Mouse (Mus musculus) layer of hippocampus, adult 11-12 months (tissue): ENCODE results near the gene Cyp2t4.
A peak's percentile ranks its signal among the peaks of the same experiment; 100 is the strongest.

Source experiments
- DNase-seq: peaks from one replicate; pipeline ENCODE4 v3.0.0; 2022; ENCODE audit warnings: low spot score

Cyp2t4 gene

DNA sequence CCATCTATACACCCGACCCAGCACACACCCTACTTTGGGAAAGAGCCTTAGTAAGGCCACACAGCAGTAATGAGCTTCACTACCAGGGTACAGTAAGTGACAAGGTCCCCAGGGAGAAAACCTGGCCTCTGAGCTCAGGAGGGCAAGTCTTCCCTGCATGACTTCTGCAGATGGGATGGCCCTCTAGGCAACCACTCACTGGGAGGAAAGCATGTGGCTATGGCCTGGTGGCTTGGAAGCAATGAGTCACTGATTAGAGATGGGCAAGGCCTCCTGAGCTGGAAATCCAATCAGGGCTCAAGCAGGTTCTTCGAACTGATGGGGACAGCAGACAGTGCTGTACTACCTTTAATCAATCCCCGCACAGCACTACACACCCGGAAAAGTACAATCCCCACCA is 8.2 kb downstream of the Cyp2t4 start:
- no peak for DNase-seq

DNA sequence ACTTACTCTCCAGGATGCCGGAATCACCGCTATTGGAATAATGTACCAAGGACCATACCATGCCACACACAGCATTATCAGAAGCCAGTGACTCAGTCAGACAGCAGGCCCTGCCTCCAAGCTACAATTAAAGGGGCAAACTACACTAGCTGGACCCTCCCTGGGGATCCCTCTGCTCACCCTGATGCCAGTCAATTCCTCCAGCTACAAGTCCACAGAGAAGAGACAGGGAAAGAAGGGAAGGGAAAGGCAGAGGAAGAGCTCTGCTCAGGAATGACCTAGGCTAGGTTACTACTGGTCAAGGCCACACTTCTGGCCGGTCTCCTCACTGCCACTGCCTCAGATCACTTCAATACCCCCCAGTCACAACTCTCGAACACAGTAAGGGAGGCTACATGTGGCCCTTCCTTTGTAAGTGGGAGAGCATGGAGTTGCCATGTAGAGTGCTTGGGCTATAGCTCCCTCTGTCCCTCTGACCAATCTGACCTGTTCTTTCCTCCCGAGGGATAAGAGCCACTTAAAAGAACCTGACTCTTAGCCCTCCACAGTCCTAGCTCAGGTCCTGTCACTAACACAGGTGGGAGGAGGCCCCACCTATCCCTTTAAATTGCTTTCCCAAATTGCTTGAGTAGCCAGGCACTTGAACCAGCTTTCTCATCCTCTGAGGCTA is 9.4 kb downstream of the Cyp2t4 start:
- DNase-seq, result no peak

DNA sequence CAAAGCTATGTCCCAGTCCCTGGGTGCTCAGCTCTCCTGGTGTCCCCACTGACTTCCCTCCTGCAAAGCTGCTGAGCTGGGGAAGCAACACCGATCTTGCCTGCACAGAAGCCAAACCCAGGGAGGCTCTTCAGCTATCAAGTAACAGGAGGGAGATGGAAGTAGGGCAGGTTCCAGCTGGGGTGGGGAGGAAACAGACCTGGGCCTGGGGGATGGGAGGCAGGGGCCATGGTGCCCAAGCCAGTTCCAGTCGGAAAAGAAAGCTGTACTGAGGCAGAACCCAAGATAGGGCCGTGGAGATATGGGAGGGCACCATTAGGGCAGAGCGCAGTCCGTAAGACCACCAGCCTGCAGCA is 9.9 kb downstream of the Cyp2t4 start:
- no peak for DNase-seq

DNA sequence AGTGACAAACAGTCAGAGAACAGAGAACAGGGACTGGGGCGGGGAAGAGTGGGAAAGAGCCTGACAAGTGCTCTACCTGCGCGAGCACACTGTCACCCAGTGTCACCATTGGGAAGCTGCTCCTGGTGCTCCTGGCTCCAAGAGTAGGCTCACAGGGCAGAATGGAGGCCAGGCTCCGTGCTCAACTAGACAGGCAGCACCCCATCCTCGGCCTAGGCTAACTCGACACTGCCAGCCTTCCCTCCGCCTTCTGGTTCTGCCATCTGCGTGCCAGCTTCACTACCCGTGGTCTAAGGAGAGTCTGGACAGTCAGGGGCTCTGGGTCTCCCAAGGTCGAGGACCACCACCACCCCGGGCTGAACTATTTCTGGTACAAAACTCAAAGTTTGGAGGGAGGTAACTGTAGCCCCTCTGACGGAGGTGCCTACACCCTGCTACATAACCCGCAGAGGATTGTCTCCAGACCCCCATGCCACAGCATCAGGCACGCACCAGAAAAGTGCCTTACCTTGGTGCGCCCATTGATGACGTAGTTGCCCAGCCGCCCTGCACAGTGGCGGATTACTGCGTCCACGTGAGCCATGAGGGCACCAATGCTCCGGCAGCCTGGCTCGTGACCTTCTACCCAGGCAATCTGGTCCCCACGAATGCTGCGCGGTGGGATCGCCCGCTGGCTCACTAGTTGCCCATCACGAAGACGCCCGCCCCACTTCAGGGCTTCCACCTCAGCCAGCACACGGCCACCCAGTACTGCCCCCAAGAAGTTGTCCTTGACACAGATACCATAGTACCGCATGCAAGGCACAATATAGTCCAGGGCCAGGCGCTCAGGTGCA is 10.8 kb downstream of the Cyp2t4 start:
- peak; percentile 47 for DNase-seq

- peak; percentile 50 for DNase-seq
Observed at GRCm38 (mm10) chr7:27165007-27165655, 11.6 kb downstream of the Cyp2t4 start.

GRCm38 (mm10) chr7:27165696-27166095 is 12.2 kb downstream of the Cyp2t4 start:
- DNase-seq, result no peak

GRCm38 (mm10) chr7:27166229-27166613 is 12.7 kb downstream of the Cyp2t4 start:
- DNase-seq, result peak; percentile 82

DNA sequence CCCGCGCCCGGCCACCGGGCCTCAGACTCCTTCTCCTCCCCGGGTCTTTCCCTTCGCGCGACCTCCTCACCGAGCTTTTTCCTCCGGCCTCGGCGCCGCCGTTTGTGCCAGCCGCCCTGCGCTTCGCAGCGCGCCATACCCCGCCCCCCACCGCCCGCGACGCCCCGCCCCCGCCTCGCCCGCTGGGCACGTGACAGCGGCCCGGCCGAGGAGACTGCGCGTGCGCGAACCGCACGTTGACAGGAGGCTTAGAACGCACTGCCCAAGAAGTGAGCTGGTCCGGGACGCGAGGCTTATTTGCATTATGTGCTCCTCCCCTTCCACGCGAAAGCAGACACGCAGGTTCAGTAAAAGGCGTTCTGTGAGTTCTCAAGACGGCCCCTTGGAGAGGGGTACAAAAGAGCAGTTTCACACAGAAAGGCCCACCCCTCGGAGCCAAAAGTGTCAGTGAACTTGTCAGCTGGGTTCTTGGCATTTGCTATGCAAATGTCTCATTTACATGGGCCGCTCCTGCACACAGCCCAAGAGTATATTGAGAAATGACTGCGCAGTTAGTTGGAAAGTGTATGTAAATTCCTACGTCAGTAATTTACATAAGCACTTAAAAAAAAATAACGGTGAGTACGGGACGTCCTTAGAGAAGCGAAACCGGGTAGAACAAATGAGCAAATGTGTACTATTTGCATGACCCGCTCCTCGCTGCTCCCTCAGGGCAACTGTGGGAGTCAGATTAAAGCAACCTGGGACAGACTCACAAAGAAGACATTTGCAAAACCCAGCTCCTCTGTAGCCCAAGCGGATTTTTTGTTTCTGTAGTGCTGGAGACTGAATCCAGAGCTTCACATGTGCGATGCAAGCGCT is 13.3 kb downstream of the Cyp2t4 start, which contains the start of gene Egln2:
Egln2 (minus strand) TSS at position 189 of the 861 bp plus-strand sequence.
- peak; percentile 95 for DNase-seq

DNA sequence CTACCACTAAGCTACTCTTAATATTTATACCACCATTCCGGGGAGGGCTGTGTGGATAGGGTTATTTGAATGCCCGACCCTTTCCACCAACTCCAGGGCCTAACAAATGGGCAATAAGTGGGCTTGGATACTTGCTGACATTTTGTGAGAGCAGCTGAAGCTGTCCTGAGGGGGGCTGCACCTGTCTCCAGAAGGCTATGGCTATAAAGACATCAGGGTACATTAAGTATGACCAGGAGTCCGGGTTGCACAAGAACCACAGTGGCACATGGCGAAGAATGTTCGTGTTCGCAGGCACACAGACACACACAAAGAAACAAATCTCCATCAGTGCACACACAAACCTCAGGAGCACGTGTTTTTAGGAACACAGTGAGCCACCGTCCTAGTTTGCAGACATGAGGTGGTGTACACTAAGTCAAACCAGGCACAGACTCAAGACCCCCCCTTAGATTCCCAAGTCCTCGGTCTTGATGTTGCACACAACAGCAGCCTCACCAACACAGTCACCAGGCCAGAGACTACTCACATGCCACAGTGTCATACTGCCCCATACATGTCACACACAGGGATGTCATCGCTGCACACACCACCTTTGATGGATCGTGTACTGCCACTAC is 14.1 kb downstream of the Cyp2t4 start:
- no peak for DNase-seq

- DNase-seq, result no peak
Observed at GRCm38 (mm10) chr7:27168371-27168770, 14.9 kb downstream of the Cyp2t4 start.

DNA sequence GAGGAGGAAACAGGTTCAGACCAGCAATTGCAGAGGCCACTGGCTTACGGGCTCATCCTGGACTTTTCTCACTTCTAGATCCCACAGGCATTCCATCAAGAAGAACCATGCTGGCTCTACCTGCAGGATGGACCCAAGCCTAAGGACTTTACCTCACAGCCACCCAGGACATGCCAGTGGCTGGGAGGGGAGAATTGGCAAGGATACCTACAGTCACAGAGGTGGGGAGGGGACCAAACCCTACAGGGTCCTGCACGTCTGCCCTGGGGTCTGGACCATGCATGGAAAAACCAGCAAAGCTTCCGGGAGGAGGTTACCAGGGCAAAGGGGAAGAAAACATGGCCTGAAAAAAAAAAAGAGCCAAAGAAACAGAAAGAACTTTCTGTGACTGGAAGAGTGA is 17.5 kb downstream of the Cyp2t4 start:
- DNase-seq, result no peak

- no peak for DNase-seq
Observed at GRCm38 (mm10) chr7:27174496-27174895, 21.0 kb downstream of the Cyp2t4 start.

DNA sequence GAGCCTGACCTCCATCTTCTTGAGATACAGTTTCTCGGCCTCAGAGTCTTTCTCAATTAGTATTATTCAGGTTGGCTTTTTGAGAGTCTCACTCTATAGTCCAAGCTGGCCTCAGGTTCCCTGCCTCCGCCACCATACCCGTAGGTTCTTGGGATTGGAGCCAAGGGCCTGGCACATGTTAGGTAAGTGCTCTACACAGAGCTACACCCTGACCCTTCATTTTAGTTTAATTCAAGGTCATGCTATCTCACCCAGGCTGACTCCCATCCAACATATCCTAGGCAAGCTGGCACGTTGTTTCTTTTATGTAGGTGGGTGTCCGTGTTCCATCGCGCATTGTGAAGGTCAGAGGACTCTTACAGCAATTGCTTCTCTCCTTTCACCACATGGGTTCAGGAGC is 21.4 kb downstream of the Cyp2t4 start:
- DNase-seq, result no peak

GRCm38 (mm10) chr7:27177942-27178323 is 24.4 kb downstream of the Cyp2t4 start:
- no peak for DNase-seq

DNA sequence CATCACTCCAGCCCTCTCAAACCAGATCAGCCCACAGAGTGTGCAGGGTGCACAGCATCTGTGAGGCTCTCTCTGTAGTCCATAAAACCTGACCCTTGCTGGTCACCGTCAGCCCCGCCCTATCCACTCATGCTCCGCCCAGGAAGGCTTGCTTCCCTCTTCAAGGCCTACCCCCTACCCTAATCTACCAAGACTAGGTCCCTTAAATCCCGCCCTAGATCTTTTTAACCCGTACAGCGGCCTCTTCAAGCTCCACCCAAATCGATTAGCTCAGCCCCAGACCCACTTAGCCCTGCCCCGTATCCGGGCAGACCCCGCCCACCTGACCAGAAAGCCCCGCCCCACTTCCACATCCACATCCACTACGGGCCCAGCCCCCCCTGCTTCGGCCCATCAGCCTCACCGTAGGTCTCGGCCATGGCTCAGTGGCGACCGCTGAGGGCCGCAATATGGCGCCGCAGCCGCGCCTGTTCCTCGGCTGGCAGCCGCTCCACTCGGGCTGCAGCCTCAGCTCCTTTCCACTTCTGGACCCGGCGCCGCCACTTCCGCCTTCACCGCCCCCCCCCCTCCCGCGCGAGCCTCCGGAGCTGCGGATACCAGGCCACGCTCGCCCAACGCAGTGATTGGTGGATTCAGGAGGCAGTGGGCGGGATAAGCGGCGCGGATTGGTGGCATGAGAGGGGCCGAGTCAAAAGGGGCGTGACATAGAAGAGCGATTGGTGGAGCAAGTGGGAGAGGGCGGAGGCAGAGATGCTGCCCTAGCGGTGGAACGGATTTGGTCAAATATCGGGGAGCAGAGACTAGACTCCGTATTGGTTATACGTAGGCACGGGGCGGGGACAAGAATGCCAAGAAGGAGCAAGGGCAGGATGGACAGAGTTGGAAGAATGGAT is 25.1 kb downstream of the Cyp2t4 start, which contains the start of gene Rab4b:
Rab4b (minus strand) TSS at position 573 of the 893 bp plus-strand sequence.
- DNase-seq, result peak; percentile 100

DNA sequence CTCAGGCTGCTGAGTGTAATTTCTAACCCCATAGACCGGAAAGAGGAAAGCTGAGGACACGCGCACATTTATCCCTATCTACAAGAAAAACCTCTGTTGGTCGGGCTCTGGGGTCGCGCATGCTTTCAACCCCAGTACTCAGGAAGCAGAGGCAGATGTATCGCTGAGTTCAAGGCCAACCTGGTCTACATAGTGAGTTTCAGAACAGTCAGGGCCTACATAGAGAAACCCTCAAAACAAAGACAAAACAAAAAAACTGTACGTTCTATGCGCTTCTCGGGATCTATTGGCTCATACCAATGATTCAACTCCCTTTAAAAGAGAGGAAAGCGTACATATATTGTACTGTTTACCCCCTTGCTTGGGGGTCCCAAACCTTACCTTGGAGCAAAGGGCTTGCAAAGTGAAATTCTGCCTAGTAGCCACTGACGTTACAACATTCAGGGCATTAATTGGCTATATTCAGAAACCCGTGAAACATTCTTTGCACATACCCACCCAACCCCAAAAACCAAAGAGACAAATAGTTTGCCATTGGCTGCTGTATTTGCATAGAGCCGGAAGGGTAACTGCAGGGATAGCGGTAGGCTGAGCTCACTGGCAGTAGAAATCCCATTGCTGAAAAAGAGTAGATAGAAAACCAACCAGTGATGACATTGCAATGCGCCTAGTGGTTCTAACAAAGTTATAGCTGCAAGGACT is 25.9 kb downstream of the Cyp2t4 start:
- no peak for DNase-seq

GRCm38 (mm10) chr7:27180036-27180435 is 26.5 kb downstream of the Cyp2t4 start:
- peak; percentile 37 for DNase-seq

GRCm38 (mm10) chr7:27180837-27181695 is 27.6 kb downstream of the Cyp2t4 start, which contains the start of the genes Gm21983 and Mia:
Gene Gm21983, minus strand, starts transcription at chr7:27181086.
Gene Mia, minus strand, starts transcription at chr7:27181157.
- no peak for DNase-seq

- DNase-seq, result no peak
Observed at GRCm38 (mm10) chr7:27182498-27182897, 29.0 kb downstream of the Cyp2t4 start.
